Mouse (Mus musculus) kidney, postnatal 0 days (tissue): ENCODE results near the gene Scamp3. TPM values are rescaled to one million over a fixed set of nuclear protein-coding genes. Genes with fewer than 3 reads are reported as not detected.
A peak's percentile ranks its signal among the peaks of the same experiment; 100 is the strongest.
"Not testable (repeated sequence)": the region's sequence is repeated elsewhere in the genome, so short reads cannot be mapped to it uniquely, and the experiment has no call there.

Experiments used
- ATAC-seq: fragments of 200-750 bp; cut with Nextera tagmentation; replicated peaks from 2 replicates; pipeline ENCODE4 v1.8.0; 2017; ENCODE audit warnings: low read depth, moderate number of reproducible peaks, moderate TSS enrichment, moderate library complexity; ENCODE audit not compliant: low FRiP score
- DNase-seq: peaks from one replicate; pipeline ENCODE4 v3.0.0-alpha.2; 2016; ENCODE audit warnings: low spot score
- H3K27ac ChIP-seq: fragments of 300-500 bp; sonication (generic); 2 replicates; pipeline ENCODE4 v1.5.1; 2014; ENCODE audit warnings: mild to moderate bottlenecking
- H3K27me3 ChIP-seq: fragments of 300-500 bp; sonication (generic); 2 replicates; pipeline ENCODE4 v1.6.1; 2014; ENCODE audit warnings: low read length, mixed read lengths; ENCODE audit not compliant: insufficient read depth
- H3K36me3 ChIP-seq: fragments of 300-500 bp; sonication (generic); 2 replicates; pipeline ENCODE4 v1.6.1; 2014; ENCODE audit warnings: low read length, mixed read lengths; ENCODE audit not compliant: insufficient read depth
- H3K4me1 ChIP-seq: fragments of 300-500 bp; sonication (generic); replicated peaks from 2 replicates; pipeline ENCODE4 v1.6.1; 2014; ENCODE audit warnings: antibody characterized with exemption, low read length, mixed read lengths; ENCODE audit not compliant: insufficient read depth
- H3K4me2 ChIP-seq: fragments of 300-500 bp; sonication (generic); 2 replicates; pipeline ENCODE4 v1.6.1; 2014; ENCODE audit warnings: mild to moderate bottlenecking, low read length, moderate library complexity, mixed read lengths
- H3K4me3 ChIP-seq: fragments of 300-500 bp; sonication (generic); replicated peaks from 2 replicates; pipeline ENCODE4 v1.5.1; 2014; ENCODE audit warnings: low read depth, low read length
- H3K9ac ChIP-seq: fragments of 300-500 bp; sonication (generic); 2 replicates; pipeline ENCODE4 v1.6.1; 2014; ENCODE audit warnings: low read depth, low read length
- H3K9me3 ChIP-seq: fragments of 300-500 bp; sonication (generic); replicated peaks from 2 replicates; pipeline ENCODE4 v1.6.1; 2016; ENCODE audit warnings: low read length, inconsistent platforms, mixed read lengths
- CTCF ChIP-seq: IDR thresholded peaks from 2 replicates; pipeline ENCODE4 v1.5.1; 2016; ENCODE audit warnings: antibody characterized with exemption, low read depth, mild to moderate bottlenecking, moderate library complexity
- WGBS: fragments of 180-500 bp; shearing (Covaris S2); extraction: QIAGEN DNeasy Blood & Tissue Kit; methylation state at CpG from one replicate; pipeline ENCODE4 v1.1.7; 2014; 5-methylcytosine and 5-hydroxymethylcytosine counted together
- polyA plus RNA-seq: library from polyadenylated mRNA; unstranded; fragments of >200 nt; fragmentation: Nextera tagmentation; extraction: Ambion mirVana; gene quantifications from 2 replicates; pipeline ENCODE4 v1.2.1, GENCODE M21; 2015

The Scamp3 gene
- polyA plus RNA-seq, 1 experiment from 2014 or later = 107 TPM

- Histone ChIP-seq H3K4me1 (0 out of 2 replicates have a peak, but pooled peaks cover 4% of the 10 kb centered on the region), H3K4me3 (no peak overlapping the region), H3K4me2 (no peak overlapping the region), H3K9me3 (no peaks in the 10 kb centered on the region), H3K27me3 (no peaks in the 10 kb centered on the region), H3K9ac (no peak overlapping the region), H3K36me3 (no peaks in the 10 kb centered on the region), H3K27ac (no peak overlapping the region)
- ATAC-seq (no peak), DNase-seq (no peak)
- TF ChIP-seq CTCF = no peak
- whole genome bisulfite sequencing = 61% methylated on average over 14 of the region's 14 CpGs
Observed at GRCm38 (mm10) chr3:89148567-89148966, 28.7 kb upstream of the Scamp3 start.

GRCm38 (mm10) chr3:89152084-89152835 is 25.0 kb upstream of the Scamp3 start:
- Histone ChIP-seq H3K27ac (no peak overlapping the region), H3K27me3 (no peaks in the 10 kb centered on the region), H3K36me3 (no peaks in the 10 kb centered on the region), H3K9ac (no peak overlapping the region), H3K4me3 (no peak overlapping the region), H3K9me3 (no peaks in the 10 kb centered on the region), H3K4me1 (0 out of 2 replicates have a peak, but pooled peaks cover 4% of the 10 kb centered on the region), H3K4me2 (no peak overlapping the region)
- no peak for DNase-seq
- no peak for TF ChIP-seq CTCF
- WGBS = 48% methylated on average over 17 of the region's 17 CpGs
- ATAC-seq = no peak

- no peak for TF ChIP-seq CTCF
- DNase-seq (no peak), ATAC-seq (no peak)
- Histone ChIP-seq H3K27me3 (no peaks in the 10 kb centered on the region), H3K4me3 (no peak overlapping the region), H3K27ac (no peak overlapping the region), H3K9ac (no peak overlapping the region), H3K4me1 (peaks cover 8% of the 10 kb centered on the region; the same call in 1 of the 2 replicates), H3K4me2 (no peak overlapping the region), H3K9me3 (no peaks in the 10 kb centered on the region), H3K36me3 (no peaks in the 10 kb centered on the region)
- 88% methylated on average over 8 of the region's 8 CpGs for WGBS
Observed at GRCm38 (mm10) chr3:89156951-89157350, 20.3 kb upstream of the Scamp3 start.

- no peak overlapping the region for H3K4me3 ChIP-seq
- DNase-seq = no peak
- no peaks in the 10 kb centered on the region for H3K9me3 ChIP-seq
- H3K27me3 ChIP-seq = no peaks in the 10 kb centered on the region
- no peak overlapping the region for H3K9ac ChIP-seq
- no peaks in the 10 kb centered on the region for H3K36me3 ChIP-seq
- H3K27ac ChIP-seq = no peak overlapping the region
- ATAC-seq = no peak
- no peak for TF ChIP-seq CTCF
- no peak overlapping the region for H3K4me2 ChIP-seq
- 13% methylated on average over 7 of the region's 7 CpGs for WGBS
- H3K4me1 ChIP-seq = peaks cover 8% of the 10 kb centered on the region; the same call in 1 of the 2 replicates
Observed at GRCm38 (mm10) chr3:89158651-89159050, 18.6 kb upstream of the Scamp3 start.

- no peaks in the 10 kb centered on the region for H3K36me3 ChIP-seq
- H3K4me2 ChIP-seq = peak overlapping the region; percentile 99
- H3K4me1 ChIP-seq = peaks cover 11% of the 10 kb centered on the region; the same call in 1 of the 2 replicates
- no peaks in the 10 kb centered on the region for H3K9me3 ChIP-seq
- no peak overlapping the region for H3K9ac ChIP-seq
- H3K27ac ChIP-seq = no peak overlapping the region
- no peak for TF ChIP-seq CTCF
- H3K4me3 ChIP-seq = peak overlapping the region; percentile 53; the same call in 1 of the 2 replicates
- DNase-seq (peak; percentile 73), ATAC-seq (no peak)
- no peaks in the 10 kb centered on the region for H3K27me3 ChIP-seq
- 3% methylated on average over 13 of the region's 13 CpGs for WGBS
Observed at GRCm38 (mm10) chr3:89159211-89159610, 18.1 kb upstream of the Scamp3 start.

GRCm38 (mm10) chr3:89159616-89160344 is 17.5 kb upstream of the Scamp3 start, which contains the start of gene Hcn3:
TSS of gene Hcn3 (minus strand) at chr3:89160196.
- under 1% methylated on average over 65 of the region's 66 CpGs for WGBS
- DNase-seq (peak; percentile 76), ATAC-seq (peak; percentile 70)
- H3K27me3 ChIP-seq = no peaks in the 10 kb centered on the region
- peak; percentile 72 for TF ChIP-seq CTCF
- peak within 1 kb of the TSS; percentile 50 for H3K9ac ChIP-seq
- H3K27ac ChIP-seq = no peak within 1 kb of the TSS
- H3K36me3 ChIP-seq = no peaks in the 10 kb centered on the region
- peaks cover 11% of the 10 kb centered on the region; the same call in 1 of the 2 replicates for H3K4me1 ChIP-seq
- no peaks in the 10 kb centered on the region for H3K9me3 ChIP-seq
- H3K4me3 ChIP-seq = peak within 1 kb of the TSS; percentile 53
- peak within 1 kb of the TSS; percentile 99 for H3K4me2 ChIP-seq

GRCm38 (mm10) chr3:89161207-89161606 is 16.1 kb upstream of the Scamp3 start:
- H3K36me3 ChIP-seq, ATAC-seq, H3K4me2 ChIP-seq, H3K4me3 ChIP-seq, H3K27me3 ChIP-seq, DNase-seq, H3K27ac ChIP-seq, H3K9ac ChIP-seq, H3K9me3 ChIP-seq: not testable (repeated sequence)
- peaks cover 20% of the 10 kb centered on the region for H3K4me1 ChIP-seq
